Mouse (Mus musculus): ENCODE data around the gene Cldn18. TPM values are rescaled to one million over a fixed set of nuclear protein-coding genes. Genes with fewer than 3 reads are reported as not detected.

The Cldn18 gene
- polyA plus RNA-seq, 1 experiment: not detected

DNA sequence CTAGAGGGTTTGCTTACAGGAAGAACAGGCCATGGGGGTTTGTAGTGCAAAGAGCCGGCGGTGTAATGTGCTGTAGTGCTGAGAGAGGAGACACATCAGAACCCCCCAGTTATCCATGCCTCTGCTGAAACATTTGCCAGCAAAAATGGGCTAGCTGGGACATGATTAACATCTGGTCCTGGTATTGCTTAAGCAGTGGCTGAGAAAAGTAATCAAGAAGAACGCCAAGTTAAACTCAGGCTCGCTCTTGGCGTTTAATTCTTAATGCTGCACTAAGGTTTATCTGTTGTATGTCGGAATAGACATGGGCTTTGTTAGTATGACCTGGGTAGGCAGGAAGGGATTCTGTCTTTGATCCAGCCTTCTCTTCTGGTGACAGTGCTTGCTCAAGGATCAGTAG, 71.0 kb downstream of the Cldn18 start:
- DNase-seq: no peak
- TF ChIP-seq POLR2A (IDR thresholded peaks at IDR 0.05; ENCODE audit: borderline replicate concordance, insufficient read depth, low read length) (no peak), CTCF (IDR thresholded peaks at IDR 0.05; ENCODE audit: borderline replicate concordance, insufficient read depth, low read depth, low read length) (no peak)
- Histone ChIP-seq H3K4me1 (ENCODE audit: control insufficient read depth, insufficient read depth, low read length) (no peaks in the 10 kb centered on the region), H3K4me3 (replicated peaks; ENCODE audit: insufficient read depth, low read depth, low read length) (no peak overlapping the region), H3K27ac (ENCODE audit: insufficient read depth, low read length) (no peak overlapping the region), H3K27me3 (ENCODE audit: control insufficient read depth, insufficient read depth, low read length) (no peaks in the 10 kb centered on the region)
- WGBS: 94% methylated on average over 6 of the region's 6 CpGs

DNA sequence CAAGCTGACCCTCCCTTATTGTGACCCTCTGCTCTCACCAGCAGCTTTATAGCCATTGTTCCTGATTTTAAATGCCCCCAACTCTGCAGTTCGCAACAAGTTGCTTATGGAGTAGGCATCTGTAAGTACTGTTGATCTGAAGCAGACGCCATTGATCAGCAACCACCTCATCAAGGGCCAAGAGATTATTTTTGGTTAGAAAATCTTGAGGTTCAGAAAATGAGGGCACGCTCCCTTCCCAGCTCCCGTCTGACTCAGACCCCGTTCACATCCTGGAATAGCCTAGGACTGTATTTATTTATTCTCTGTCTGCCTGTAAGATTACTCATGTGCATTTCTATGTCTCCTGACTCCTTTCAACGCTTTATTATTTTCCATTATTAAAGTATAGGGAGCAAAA, 71.7 kb downstream of the Cldn18 start:
- H3K4me3 ChIP-seq (replicated peaks; ENCODE audit: insufficient read depth, low read depth, low read length): no peak overlapping the region
- no peak for TF ChIP-seq CTCF (IDR thresholded peaks at IDR 0.05; ENCODE audit: borderline replicate concordance, insufficient read depth, low read depth, low read length)
- no peak for TF ChIP-seq POLR2A (IDR thresholded peaks at IDR 0.05; ENCODE audit: borderline replicate concordance, insufficient read depth, low read length)
- H3K27ac ChIP-seq (ENCODE audit: insufficient read depth, low read length): no peak overlapping the region
- no peaks in the 10 kb centered on the region for H3K4me1 ChIP-seq (ENCODE audit: control insufficient read depth, insufficient read depth, low read length)
- no peaks in the 10 kb centered on the region for H3K27me3 ChIP-seq (ENCODE audit: control insufficient read depth, insufficient read depth, low read length)
- DNase-seq: no peak
- WGBS: 87% methylated on average over 6 of the region's 6 CpGs

DNA sequence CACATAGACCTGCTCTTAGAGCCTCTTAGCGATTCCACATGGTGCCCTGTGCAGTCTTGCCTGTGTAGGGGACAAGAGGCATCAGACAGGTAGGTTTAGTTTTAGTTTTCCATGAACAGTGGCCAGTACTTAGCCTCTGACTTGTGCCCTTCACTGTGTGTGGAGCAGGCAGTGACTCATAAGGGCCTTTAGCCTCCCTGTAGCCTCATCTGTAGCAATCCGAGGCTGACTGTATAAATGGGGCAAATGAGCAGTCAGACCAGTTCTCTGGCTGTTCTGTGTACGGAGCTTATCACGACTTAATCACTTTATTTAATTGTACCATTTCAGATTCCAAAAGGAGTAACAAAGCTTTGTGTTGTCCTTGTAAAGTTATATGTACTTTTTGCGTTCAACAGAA, 77.1 kb downstream of the Cldn18 start:
- H3K4me1 ChIP-seq (ENCODE audit: control insufficient read depth, insufficient read depth, low read length): no peaks in the 10 kb centered on the region
- H3K4me3 ChIP-seq (replicated peaks; ENCODE audit: insufficient read depth, low read depth, low read length): no peak overlapping the region
- H3K27me3 ChIP-seq (ENCODE audit: control insufficient read depth, insufficient read depth, low read length): no peaks in the 10 kb centered on the region
- no peak for DNase-seq
- TF ChIP-seq CTCF (IDR thresholded peaks at IDR 0.05; ENCODE audit: borderline replicate concordance, insufficient read depth, low read depth, low read length) (no peak), POLR2A (IDR thresholded peaks at IDR 0.05; ENCODE audit: borderline replicate concordance, insufficient read depth, low read length) (no peak)
- WGBS: 89% methylated on average over 5 of the region's 5 CpGs
- H3K27ac ChIP-seq (ENCODE audit: insufficient read depth, low read length): no peak overlapping the region

Other genes with a start within 250 kb of the Cldn18 start
- 52.8 and 56.7 TPM in 2 replicates for gene Armc8, start 148.4 kb downstream of the Cldn18 start, polyA plus RNA-seq (2012; rRNA removed)
- 14.2 and 15.3 TPM in 2 replicates for gene Dbr1, start 141.5 kb downstream of the Cldn18 start, polyA plus RNA-seq (2012; rRNA removed)
- gene A4gnt, start 104.8 kb downstream of the Cldn18 start, polyA plus RNA-seq (2012; rRNA removed): not detected in 2 replicates
- 8.4 and 8.5 TPM in 2 replicates for gene Dzip1l, start 87.8 kb downstream of the Cldn18 start, polyA plus RNA-seq (2012; rRNA removed)
- gene Sox14, start 158.9 kb upstream of the Cldn18 start, polyA plus RNA-seq (2012; rRNA removed): 0.70 and 0.78 TPM in 2 replicates